13 mouse cellular contexts compared by ENCODE assay signal in the genomic region with DNA sequence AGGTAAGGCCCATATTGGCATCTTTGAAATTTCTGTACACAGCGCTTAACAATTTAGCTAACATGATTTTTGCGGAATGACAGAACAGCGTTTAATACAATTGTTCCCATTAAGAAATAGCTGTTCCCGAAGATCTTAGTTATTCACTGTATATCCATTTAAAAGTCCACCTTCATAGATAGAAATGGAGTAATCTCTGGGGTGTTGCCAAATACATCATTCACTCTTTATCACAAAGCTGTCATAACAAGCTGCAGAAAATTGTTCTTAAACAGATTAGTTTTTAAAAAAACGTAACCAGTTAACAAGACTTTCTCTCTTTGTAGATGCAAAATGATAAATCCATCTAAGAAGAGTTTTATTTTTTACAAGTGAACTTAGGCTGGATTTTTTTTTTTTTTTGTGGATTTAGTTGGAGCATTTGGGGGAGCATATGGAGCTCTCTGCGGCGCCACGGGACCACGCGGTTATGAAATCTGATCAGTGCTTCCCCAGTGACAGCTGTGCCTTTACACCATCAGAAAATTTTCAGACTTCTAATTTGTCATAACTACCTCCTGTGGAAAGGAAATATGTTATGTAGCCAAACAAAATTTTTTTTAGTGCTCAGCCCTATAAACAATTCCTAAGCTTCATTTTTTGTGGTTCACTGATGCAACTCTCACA.
A peak's percentile ranks its signal among the peaks of the same experiment; 100 is the strongest.
DNase-seq lines count a peak whose midpoint lies in the region; ATAC-seq and TF ChIP-seq lines count a peak whose summit lies in the region.
"Had no signal": no experiment of that assay in that cellular context is flagged by ENCODE, and none has a peak within 500 bp of the region (broad histone marks: within the 10 kb centered on the region; RNA-seq: fewer than 3 reads in every experiment).

No protein-coding gene starts in this region.

- H3K27me3 ChIP-seq in hindbrain, embryonic 15.5 days = no peaks in the 10 kb centered on the region
- H3K27me3 ChIP-seq in hindbrain, embryonic 10.5 days (ENCODE audit: insufficient read depth, poor library complexity, severe bottlenecking) = no peaks in the 10 kb centered on the region
- no peaks in the 10 kb centered on the region for H3K27me3 ChIP-seq in midbrain, embryonic 16.5 days (ENCODE audit: control insufficient read depth, insufficient read depth, low read depth, low read length)
- no peaks in the 10 kb centered on the region for H3K27me3 ChIP-seq in liver, postnatal 0 days (ENCODE audit: insufficient read depth, low read length)
- H3K27me3 ChIP-seq: heart, embryonic 12.5 days; neural tube, embryonic 13.5 days had no signal

- H3K36me3 ChIP-seq in hindbrain, embryonic 15.5 days = no peaks in the 10 kb centered on the region
- H3K36me3 ChIP-seq in hindbrain, embryonic 10.5 days = no peaks in the 10 kb centered on the region
- H3K36me3 ChIP-seq in midbrain, embryonic 16.5 days (ENCODE audit: control insufficient read depth, insufficient read depth, low read length) = no peaks in the 10 kb centered on the region
- no peaks in the 10 kb centered on the region for H3K36me3 ChIP-seq in liver, postnatal 0 days (replicated peaks; ENCODE audit: insufficient read depth, low read length)
- H3K36me3 ChIP-seq: heart, embryonic 12.5 days; midbrain, embryonic 10.5 days; neural tube, embryonic 13.5 days had no signal

- no peaks in the 10 kb centered on the region for H3K9me3 ChIP-seq in hindbrain, embryonic 15.5 days
- H3K9me3 ChIP-seq in hindbrain, embryonic 10.5 days = no peaks in the 10 kb centered on the region
- no peaks in the 10 kb centered on the region for H3K9me3 ChIP-seq in midbrain, embryonic 16.5 days (replicated peaks; ENCODE audit: control insufficient read depth, low read length, poor library complexity, severe bottlenecking)
- no peaks in the 10 kb centered on the region; the same call in 1 of the 2 replicates for H3K9me3 ChIP-seq in liver, postnatal 0 days (ENCODE audit: low read length)
- H3K9me3 ChIP-seq: heart, embryonic 12.5 days; midbrain, embryonic 10.5 days; neural tube, embryonic 13.5 days had no signal

- H3K27ac ChIP-seq in hindbrain, embryonic 15.5 days (replicated peaks) = no peak overlapping the region
- no peak overlapping the region for H3K27ac ChIP-seq in hindbrain, embryonic 10.5 days
- H3K27ac ChIP-seq in midbrain, embryonic 16.5 days (ENCODE audit: low read length) = no peak overlapping the region
- no peak overlapping the region for H3K27ac ChIP-seq in liver, postnatal 0 days (ENCODE audit: low read depth)
- H3K27ac ChIP-seq: hindbrain, embryonic 14.5 days; midbrain, embryonic 10.5 days; neural tube, embryonic 13.5 days had no signal

- H3K9ac ChIP-seq in hindbrain, embryonic 15.5 days = no peak overlapping the region
- no peak overlapping the region for H3K9ac ChIP-seq in midbrain, embryonic 16.5 days (ENCODE audit: low read depth, low read length)
- H3K9ac ChIP-seq in liver, postnatal 0 days (replicated peaks) = no peak overlapping the region
- H3K9ac ChIP-seq: heart, embryonic 12.5 days; hindbrain, embryonic 14.5 days; neural tube, embryonic 13.5 days had no signal

- H3K4me1 ChIP-seq in hindbrain, embryonic 15.5 days (replicated peaks) = no peaks in the 10 kb centered on the region
- H3K4me1 ChIP-seq in hindbrain, embryonic 10.5 days (replicated peaks) = no peaks in the 10 kb centered on the region
- H3K4me1 ChIP-seq in midbrain, embryonic 16.5 days (ENCODE audit: control insufficient read depth, insufficient read depth, low read length) = no peaks in the 10 kb centered on the region
- no peaks in the 10 kb centered on the region for H3K4me1 ChIP-seq in liver, postnatal 0 days (ENCODE audit: insufficient read depth)
- H3K4me1 ChIP-seq: heart, embryonic 12.5 days; midbrain, embryonic 10.5 days; neural tube, embryonic 13.5 days had no signal

- no peak overlapping the region for H3K4me2 ChIP-seq in hindbrain, embryonic 15.5 days
- H3K4me2 ChIP-seq in midbrain, embryonic 16.5 days (ENCODE audit: low read length) = no peak overlapping the region
- H3K4me2 ChIP-seq in liver, postnatal 0 days (ENCODE audit: low read depth, low read length) = no peak overlapping the region
- H3K4me2 ChIP-seq: heart, embryonic 12.5 days; hindbrain, embryonic 14.5 days; neural tube, embryonic 13.5 days had no signal

- no peak for TF ChIP-seq CTCF in liver, postnatal 0 days (IDR thresholded peaks at IDR 0.05; ENCODE audit: low read depth)

- ATAC-seq in hindbrain, embryonic 15.5 days (ENCODE audit: low FRiP score, low read depth) = 0 out of 2 replicates have a peak, but pooled peaks have one; percentile 59
- no peak for ATAC-seq in midbrain, embryonic 16.5 days
- no peak for ATAC-seq in liver, postnatal 0 days

- no peak for TF ChIP-seq EP300 in liver, postnatal 0 days (IDR thresholded peaks at IDR 0.05; ENCODE audit: low read depth)

- 83% methylated on average over 10 of the region's 10 CpGs for WGBS in hindbrain, embryonic 15.5 days
- WGBS in hindbrain, embryonic 10.5 days = 93% methylated on average over 10 of the region's 10 CpGs
- WGBS in midbrain, embryonic 16.5 days = 93% methylated on average over 10 of the region's 10 CpGs
- WGBS in liver, postnatal 0 days (ENCODE audit: insufficient replicate concordance) = 89% methylated on average over 10 of the region's 10 CpGs

- no peak overlapping the region for H3K4me3 ChIP-seq in hindbrain, embryonic 15.5 days
- no peak overlapping the region for H3K4me3 ChIP-seq in hindbrain, embryonic 10.5 days
- H3K4me3 ChIP-seq in midbrain, embryonic 16.5 days (ENCODE audit: low read depth, low read length) = no peak overlapping the region
- no peak overlapping the region for H3K4me3 ChIP-seq in liver, postnatal 0 days (ENCODE audit: low read depth, low read length)
- H3K4me3 ChIP-seq: heart, embryonic 12.5 days; midbrain, embryonic 10.5 days; neural tube, embryonic 13.5 days had no signal

- DNase-seq in hindbrain, embryonic 10.5 days (ENCODE audit: low spot score) = no peak
- peak; percentile 21 to 22 for DNase-seq in right cerebral cortex, adult 2 months (ENCODE audit: low spot score in 2 of 2)
- no peak for DNase-seq in right cerebral cortex, postnatal 25 days
- peak; percentile 23 to 59 for DNase-seq in layer of hippocampus, adult 8-10 months (ENCODE audit: low spot score in 2 of 2)
- DNase-seq in urinary bladder, adult 18-20 months (ENCODE audit: low spot score in 2 of 2) = no peak
- no peak for DNase-seq in liver, postnatal 0 days
- DNase-seq: kidney, postnatal 36 days had no signal

Comparison
In these comparisons a context has a peak if more than half of its experiments do, and no peak if none do; other contexts are left out.
1. DNase-seq: peak in right cerebral cortex, adult 2 months (2 of 2) and layer of hippocampus, adult 8-10 months (2 of 2); none in hindbrain, embryonic 10.5 days (single experiment), right cerebral cortex, postnatal 25 days (single experiment), urinary bladder, adult 18-20 months (0 of 2) and liver, postnatal 0 days (single experiment).